Mouse (Mus musculus): ENCODE measurements around the gene Olfr43. TPM values are rescaled to one million over a fixed set of nuclear protein-coding genes. Genes with fewer than 3 reads are reported as not detected.

The Olfr43 gene
- polyA plus RNA-seq (2014; fragmentation: Illumina TruSeq; extraction: RNeasy Lipid Tissue Mini Kit (QIAGEN cat#74804); ENCODE audit: low read depth, low replicate concordance): not detected

GRCm38 (mm10) chr11:74211279-74211678 lies at the start of gene Olfr43:
Olfr43 (minus strand) TSS chr11:74211379.

GRCm38 (mm10) chr11:74259508-74259907 lies 48.3 kb upstream of the Olfr43 start, which contains the start of gene Olfr406:
Olfr406 (plus strand) TSS chr11:74259808.

GRCm38 (mm10) chr11:74185949-74186348 lies 25.2 kb downstream of the Olfr43 start, which contains the start of gene Olfr403:
Olfr403 (plus strand) TSS chr11:74186249.

Other genes with a start within 250 kb of the Olfr43 start
- not detected for gene Olfr398, start 221.0 kb downstream of the Olfr43 start, polyA plus RNA-seq (2014; fragmentation: Illumina TruSeq; extraction: RNeasy Lipid Tissue Mini Kit (QIAGEN cat#74804); ENCODE audit: low read depth, low replicate concordance)
- not detected for gene Olfr139, start 154.8 kb downstream of the Olfr43 start, polyA plus RNA-seq (2014; fragmentation: Illumina TruSeq; extraction: RNeasy Lipid Tissue Mini Kit (QIAGEN cat#74804); ENCODE audit: low read depth, low replicate concordance)
- not detected for gene Olfr399, start 154.8 kb downstream of the Olfr43 start, polyA plus RNA-seq (2014; fragmentation: Illumina TruSeq; extraction: RNeasy Lipid Tissue Mini Kit (QIAGEN cat#74804); ENCODE audit: low read depth, low replicate concordance)
- not detected for gene Zfp616, start 141.4 kb downstream of the Olfr43 start, polyA plus RNA-seq (2014; fragmentation: Illumina TruSeq; extraction: RNeasy Lipid Tissue Mini Kit (QIAGEN cat#74804); ENCODE audit: low read depth, low replicate concordance)
- gene Olfr401, start 97.7 kb downstream of the Olfr43 start, polyA plus RNA-seq (2014; fragmentation: Illumina TruSeq; extraction: RNeasy Lipid Tissue Mini Kit (QIAGEN cat#74804); ENCODE audit: low read depth, low replicate concordance): not detected
- gene Olfr402, start 57.9 kb downstream of the Olfr43 start, polyA plus RNA-seq (2014; fragmentation: Illumina TruSeq; extraction: RNeasy Lipid Tissue Mini Kit (QIAGEN cat#74804); ENCODE audit: low read depth, low replicate concordance): not detected
- not detected for gene Olfr403, start 25.1 kb downstream of the Olfr43 start, polyA plus RNA-seq (2014; fragmentation: Illumina TruSeq; extraction: RNeasy Lipid Tissue Mini Kit (QIAGEN cat#74804); ENCODE audit: low read depth, low replicate concordance)
- gene Olfr406, start 48.4 kb upstream of the Olfr43 start, polyA plus RNA-seq (2014; fragmentation: Illumina TruSeq; extraction: RNeasy Lipid Tissue Mini Kit (QIAGEN cat#74804); ENCODE audit: low read depth, low replicate concordance): not detected
- not detected for gene Olfr59, start 72.4 kb upstream of the Olfr43 start, polyA plus RNA-seq (2014; fragmentation: Illumina TruSeq; extraction: RNeasy Lipid Tissue Mini Kit (QIAGEN cat#74804); ENCODE audit: low read depth, low replicate concordance)
- gene Olfr410, start 126.7 kb upstream of the Olfr43 start, polyA plus RNA-seq (2014; fragmentation: Illumina TruSeq; extraction: RNeasy Lipid Tissue Mini Kit (QIAGEN cat#74804); ENCODE audit: low read depth, low replicate concordance): not detected
- gene Olfr411, start 141.3 kb upstream of the Olfr43 start, polyA plus RNA-seq (2014; fragmentation: Illumina TruSeq; extraction: RNeasy Lipid Tissue Mini Kit (QIAGEN cat#74804); ENCODE audit: low read depth, low replicate concordance): not detected
- gene Olfr412, start 150.7 kb upstream of the Olfr43 start, polyA plus RNA-seq (2014; fragmentation: Illumina TruSeq; extraction: RNeasy Lipid Tissue Mini Kit (QIAGEN cat#74804); ENCODE audit: low read depth, low replicate concordance): not detected